Mouse (Mus musculus): ENCODE results near the gene Aldh1l1. TPM values are rescaled to one million over a fixed set of nuclear protein-coding genes. Genes with fewer than 3 reads are reported as not detected.

The Aldh1l1 gene
- total RNA-seq, 2 experiments from 2014 or later: 62.6 to 66.0 TPM

DNA sequence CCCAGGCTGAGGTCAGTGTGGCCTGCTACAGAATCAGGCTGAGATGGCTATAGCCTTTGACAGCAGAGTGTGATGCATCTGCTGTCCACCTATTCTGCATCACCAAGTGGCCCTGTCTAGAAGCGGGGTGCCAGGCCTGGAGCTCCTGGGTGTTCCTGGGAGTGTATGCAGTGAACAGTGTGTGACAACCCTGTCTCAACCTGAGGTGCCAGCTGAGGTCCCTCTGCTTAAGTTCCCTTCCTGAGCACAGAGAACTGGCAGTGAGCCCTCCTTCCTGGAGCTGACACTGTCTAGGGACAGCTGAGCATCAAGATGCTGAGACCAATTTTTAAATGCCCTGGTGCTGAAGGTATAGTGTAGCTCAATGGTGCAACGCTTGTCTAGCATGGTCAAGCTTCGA lies 13.5 kb upstream of the Aldh1l1 start:
- Histone ChIP-seq H3K4me3 (no peak overlapping the region), H3K27ac (no peak overlapping the region)
- DNase-seq (ENCODE audit: extremely low spot score in 1 of 2, low spot score in 2 of 2): no peak
- no peak for TF ChIP-seq CTCF (IDR thresholded peaks at IDR 0.05)
- intact Hi-C loops (cut with DNase I): no loop called here

DNA sequence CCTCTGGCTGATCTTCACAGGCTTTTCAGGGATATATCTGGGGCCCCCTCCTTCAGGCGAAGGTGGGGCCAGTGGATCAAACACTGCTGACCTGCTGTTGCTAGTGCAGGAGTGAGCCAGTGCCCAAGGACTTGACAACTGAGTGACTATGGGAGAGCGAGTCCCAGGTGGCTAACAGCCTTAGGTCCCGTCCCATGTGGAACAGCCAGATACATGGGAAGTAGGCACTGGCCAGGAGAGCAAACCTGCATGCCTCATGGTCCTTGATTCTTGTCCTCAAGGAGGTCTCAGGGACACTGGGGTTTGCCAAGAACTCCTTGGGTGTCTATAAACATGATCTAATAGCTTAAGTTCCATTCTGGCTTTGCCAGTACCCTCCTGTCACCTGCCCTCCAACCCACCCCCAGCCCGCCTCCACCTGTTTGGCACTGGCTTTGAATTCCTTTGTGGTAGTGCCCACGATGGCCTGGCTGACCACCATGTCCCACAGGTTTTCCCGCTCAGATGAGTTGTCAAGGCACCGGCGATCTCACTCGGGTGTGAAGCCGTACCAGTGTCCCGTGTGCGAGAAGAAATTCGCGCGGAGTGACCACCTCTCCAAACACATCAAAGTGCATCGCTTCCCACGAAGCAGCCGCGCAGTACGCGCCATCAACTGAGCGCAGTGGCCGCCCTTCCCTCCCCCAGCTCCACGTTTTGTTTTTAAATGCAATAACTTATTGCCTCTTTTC lies 12.4 kb upstream of the Aldh1l1 start:
- Histone ChIP-seq H3K4me3 (no peak overlapping the region), H3K27ac (no peak overlapping the region)
- TF ChIP-seq CTCF (IDR thresholded peaks at IDR 0.05): no peak
- intact Hi-C loops (cut with DNase I): no loop called here
- DNase-seq (ENCODE audit: extremely low spot score in 1 of 2, low spot score in 2 of 2): no peak

DNA sequence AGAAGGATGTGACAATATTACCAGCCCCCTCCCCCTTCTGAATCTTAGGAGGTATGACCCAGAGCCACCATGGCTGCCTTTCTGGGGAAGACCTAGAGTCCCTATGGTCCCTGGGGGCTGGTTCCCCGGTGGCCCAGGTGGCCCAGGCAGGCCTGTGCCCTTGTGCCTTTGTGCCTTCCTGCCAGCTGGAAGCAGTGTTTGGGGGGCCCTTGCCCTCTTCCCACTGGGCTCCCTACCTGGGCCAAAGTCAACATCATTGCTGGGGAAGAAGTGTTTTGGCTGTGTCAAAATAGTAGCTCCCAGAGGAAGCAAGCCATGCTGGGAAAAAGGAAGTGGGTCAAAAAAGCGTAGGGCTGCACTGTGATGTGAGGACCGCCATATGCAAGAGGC lies 11.9 kb upstream of the Aldh1l1 start:
- TF ChIP-seq CTCF (IDR thresholded peaks at IDR 0.05): no peak
- intact Hi-C loops (cut with DNase I): no loop called here

DNA sequence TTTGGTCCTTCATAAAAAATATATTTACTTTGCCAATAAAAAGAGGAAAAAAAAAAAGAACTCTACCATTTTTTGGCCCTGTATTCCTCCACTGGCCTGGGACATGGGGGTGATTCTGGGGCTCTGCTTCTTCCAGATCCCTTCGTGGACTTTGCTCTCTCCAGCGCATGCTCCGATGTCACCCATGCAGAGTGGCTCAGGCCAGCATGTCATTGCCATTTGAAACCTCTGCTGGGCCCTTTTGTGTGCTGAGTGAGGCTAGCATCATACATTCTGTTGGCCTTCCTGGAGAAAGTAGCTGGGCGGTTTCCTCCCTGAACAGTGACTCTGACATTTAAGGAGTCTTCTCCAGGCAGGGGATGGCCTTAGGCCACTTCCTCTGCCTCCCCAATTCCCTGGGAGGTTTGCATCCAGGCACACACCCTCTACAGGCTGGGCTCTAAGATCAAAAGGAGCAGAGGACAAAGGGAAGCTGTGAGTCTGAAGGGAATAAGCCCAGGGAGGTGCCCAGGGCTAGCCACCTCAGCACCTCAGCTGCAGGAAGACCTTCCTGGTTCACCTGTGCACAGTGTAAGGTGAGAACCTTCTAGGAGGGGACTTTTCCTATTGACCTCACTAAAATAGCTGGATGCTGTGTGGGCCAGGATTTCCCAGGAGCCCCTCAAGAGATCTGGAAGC lies 10.9 kb upstream of the Aldh1l1 start:
- no peak overlapping the region for H3K27ac ChIP-seq
- H3K4me3 ChIP-seq: no peak overlapping the region
- TF ChIP-seq CTCF (IDR thresholded peaks at IDR 0.05): no peak
- DNase-seq (ENCODE audit: extremely low spot score in 1 of 2, low spot score in 2 of 2): no peak
- intact Hi-C loops (cut with DNase I): no loop called here

More for the DNA sequence above, 11.9 kb upstream of the Aldh1l1 start:
- Histone ChIP-seq H3K4me3 (no peak overlapping the region), H3K27ac (no peak overlapping the region)
- no peak for DNase-seq (ENCODE audit: extremely low spot score in 1 of 2, low spot score in 2 of 2)

DNA sequence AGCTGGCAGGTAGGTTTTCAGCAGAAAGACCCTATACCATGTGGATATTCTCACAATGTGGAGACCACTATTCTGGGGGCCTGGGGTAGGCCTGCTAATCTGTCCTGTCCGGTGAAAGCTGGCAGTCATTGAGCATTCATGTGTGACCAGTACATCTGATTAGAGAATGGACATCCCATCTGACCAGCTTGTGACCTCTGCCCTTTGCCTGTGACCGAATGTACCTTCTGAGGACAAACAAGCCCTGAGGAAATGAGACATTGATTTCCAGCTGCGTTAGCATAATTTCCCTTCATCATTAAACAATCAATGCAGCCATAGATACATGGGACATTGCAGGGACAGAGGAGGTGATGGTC lies 10.4 kb upstream of the Aldh1l1 start:
- Histone ChIP-seq H3K27ac (no peak overlapping the region), H3K4me3 (no peak overlapping the region)
- TF ChIP-seq CTCF (IDR thresholded peaks at IDR 0.05): no peak
- no peak for DNase-seq (ENCODE audit: extremely low spot score in 1 of 2, low spot score in 2 of 2)
- intact Hi-C loops (cut with DNase I): no loop called here

DNA sequence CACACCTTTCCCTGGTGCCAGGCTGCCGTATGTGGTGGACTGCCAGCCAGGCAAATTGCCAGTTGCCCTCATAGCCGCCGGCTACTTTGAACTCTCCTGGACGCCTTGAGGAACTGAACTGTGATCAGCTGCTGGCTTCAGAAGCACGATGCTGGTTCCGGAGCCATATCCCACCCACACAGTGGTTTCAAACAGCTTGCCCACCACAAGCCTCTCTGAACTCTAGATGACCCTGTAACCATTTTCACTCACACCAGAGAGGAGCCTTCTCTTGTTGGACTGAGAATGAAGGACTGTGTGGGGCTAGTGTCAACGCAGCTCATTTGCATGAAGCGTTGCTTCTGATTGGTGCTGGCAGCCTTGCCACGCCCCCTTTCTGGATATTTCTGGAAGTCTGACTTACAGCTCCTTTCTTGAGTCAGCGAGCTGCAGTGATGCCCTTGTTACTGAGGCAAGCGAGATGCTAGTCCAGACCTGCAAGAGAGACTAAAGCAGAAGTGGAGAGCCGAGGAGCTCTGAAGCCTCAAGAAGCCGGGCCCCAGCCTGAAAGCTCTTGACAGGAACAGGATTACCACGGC lies 9.2 kb upstream of the Aldh1l1 start:
- TF ChIP-seq CTCF (IDR thresholded peaks at IDR 0.05): no peak
- intact Hi-C loops (cut with DNase I): no loop called here
- peak in 1 of 2 experiments; percentile 47 for DNase-seq (ENCODE audit: extremely low spot score in 1 of 2, low spot score in 2 of 2)

DNA sequence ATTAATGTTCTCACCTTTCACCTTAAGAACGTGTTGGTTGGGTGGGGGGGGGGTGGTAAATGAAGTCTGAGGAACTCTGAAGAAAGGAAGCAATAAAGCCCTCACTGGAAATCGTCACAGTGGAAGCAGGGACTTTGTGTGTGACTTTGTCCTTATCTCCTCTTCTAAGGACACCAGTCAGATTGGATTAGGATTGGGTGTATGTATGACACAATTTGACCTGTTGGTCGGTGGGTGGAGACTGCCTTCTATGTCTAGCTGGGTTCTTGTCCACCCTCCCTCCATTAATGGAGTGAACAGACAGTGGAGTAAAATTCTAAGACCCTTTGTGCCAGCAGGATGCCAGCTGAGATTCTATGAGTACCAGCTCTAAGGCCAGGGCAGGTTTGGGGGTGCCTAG lies 2.0 kb upstream of the Aldh1l1 start:
- Histone ChIP-seq H3K4me3 (no peak overlapping the region), H3K27ac (peak overlapping the region; percentile 53)
- intact Hi-C loops (cut with DNase I): no loop called here
- TF ChIP-seq CTCF (IDR thresholded peaks at IDR 0.05): no peak
- no peak for DNase-seq (ENCODE audit: extremely low spot score in 1 of 2, low spot score in 2 of 2)

More for the DNA sequence above, 9.2 kb upstream of the Aldh1l1 start:
- H3K4me3 ChIP-seq: no peak overlapping the region
- no peak overlapping the region; the same call in 1 of the 2 replicates for H3K27ac ChIP-seq

DNA sequence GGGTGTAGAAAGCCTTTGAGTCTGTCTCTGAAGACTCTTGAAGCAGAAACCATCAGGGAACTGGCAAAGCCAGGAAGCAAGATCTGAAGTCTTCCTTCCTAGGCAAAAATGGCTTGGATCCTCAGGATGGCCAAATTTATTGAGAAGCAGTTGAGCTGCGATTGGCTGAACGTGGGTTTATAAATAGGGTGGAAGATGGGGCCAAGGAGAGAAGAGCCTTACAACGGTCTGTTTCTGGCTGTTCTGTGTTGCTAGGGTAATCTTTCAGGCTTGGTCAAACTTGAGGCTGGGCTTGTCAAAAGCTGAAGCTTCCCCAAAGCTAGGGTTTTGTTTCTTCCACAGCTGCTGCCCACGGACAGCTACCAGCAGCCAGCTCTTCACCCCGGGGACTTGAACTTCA lies 1.4 kb upstream of the Aldh1l1 start:
- no peak for DNase-seq (ENCODE audit: extremely low spot score in 1 of 2, low spot score in 2 of 2)
- Histone ChIP-seq H3K27ac (peak overlapping the region; percentile 53), H3K4me3 (no peak overlapping the region)
- intact Hi-C loops (cut with DNase I): no loop called here
- TF ChIP-seq CTCF (IDR thresholded peaks at IDR 0.05): no peak

DNA sequence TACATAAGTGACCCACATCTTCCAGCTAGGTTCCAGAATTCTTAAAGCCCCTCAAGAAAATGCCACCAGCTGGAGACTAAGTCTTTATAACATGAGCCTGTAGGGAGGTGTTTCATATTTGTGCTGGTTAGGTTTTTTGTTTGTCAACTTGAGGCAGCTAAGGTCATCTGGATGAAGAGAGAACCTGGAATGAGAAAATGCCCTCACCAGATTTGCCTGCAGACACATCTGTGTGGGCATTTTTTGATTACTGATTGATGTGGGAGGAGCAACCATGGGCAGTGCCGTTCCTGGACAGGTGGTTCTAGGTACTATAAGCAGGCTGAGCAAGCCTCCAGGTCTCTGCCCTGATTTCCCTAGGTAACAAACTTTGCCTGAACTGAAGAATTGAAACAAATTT lies 1.3 kb downstream of the Aldh1l1 start:
- no peak for DNase-seq (ENCODE audit: extremely low spot score in 1 of 2, low spot score in 2 of 2)
- TF ChIP-seq CTCF (IDR thresholded peaks at IDR 0.05): no peak
- peak overlapping the region; percentile 26; the same call in 1 of the 2 replicates for H3K27ac ChIP-seq
- H3K4me3 ChIP-seq: no peak overlapping the region
- intact Hi-C loops (cut with DNase I): no loop called here

DNA sequence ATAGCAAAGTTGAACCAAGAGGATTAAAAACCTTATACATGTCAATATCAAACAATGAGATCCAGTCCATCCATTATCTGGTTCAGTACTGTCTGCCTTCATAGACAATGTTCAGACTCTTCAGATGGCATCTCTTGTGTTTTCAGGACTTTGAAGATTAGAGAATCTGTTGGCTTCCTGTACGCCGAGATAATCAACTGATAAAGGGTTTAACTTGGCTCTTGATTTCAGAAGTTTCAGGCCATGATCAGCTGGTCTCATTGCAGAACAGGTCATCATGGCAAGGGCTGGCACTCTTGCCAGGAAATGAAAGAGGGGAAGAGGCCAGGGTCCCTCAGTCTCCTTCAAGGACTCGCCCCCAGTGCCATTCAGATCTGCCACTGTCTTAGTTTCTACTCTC lies 3.3 kb downstream of the Aldh1l1 start:
- Histone ChIP-seq H3K4me3 (no peak overlapping the region), H3K27ac (no peak overlapping the region)
- intact Hi-C loops (cut with DNase I): no loop called here
- TF ChIP-seq CTCF (IDR thresholded peaks at IDR 0.05): no peak
- no peak for DNase-seq (ENCODE audit: extremely low spot score in 1 of 2, low spot score in 2 of 2)

DNA sequence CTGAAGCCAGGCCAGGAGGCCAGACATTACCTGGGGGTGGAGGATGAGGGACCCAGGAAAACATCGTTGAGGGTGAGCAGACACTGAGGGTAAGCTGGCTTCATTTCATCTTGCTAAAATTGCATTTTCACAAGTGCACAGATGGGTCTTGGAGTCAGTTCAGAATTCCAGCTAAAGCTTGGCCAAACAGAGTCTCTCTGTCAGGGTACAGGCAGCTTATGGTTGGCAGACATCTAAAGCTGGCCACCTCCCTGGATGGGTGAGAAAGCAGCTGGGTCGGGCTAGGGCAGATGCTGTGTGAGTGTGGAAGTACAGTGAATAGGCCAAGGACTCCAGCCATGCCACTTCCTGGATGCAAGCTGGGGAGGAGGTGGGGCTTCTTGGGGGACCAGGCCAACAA lies 4.7 kb downstream of the Aldh1l1 start:
- TF ChIP-seq CTCF (IDR thresholded peaks at IDR 0.05): no peak
- Histone ChIP-seq H3K4me3 (no peak overlapping the region), H3K27ac (no peak overlapping the region)
- DNase-seq (ENCODE audit: extremely low spot score in 1 of 2, low spot score in 2 of 2): no peak
- intact Hi-C loops (cut with DNase I): no loop called here

DNA sequence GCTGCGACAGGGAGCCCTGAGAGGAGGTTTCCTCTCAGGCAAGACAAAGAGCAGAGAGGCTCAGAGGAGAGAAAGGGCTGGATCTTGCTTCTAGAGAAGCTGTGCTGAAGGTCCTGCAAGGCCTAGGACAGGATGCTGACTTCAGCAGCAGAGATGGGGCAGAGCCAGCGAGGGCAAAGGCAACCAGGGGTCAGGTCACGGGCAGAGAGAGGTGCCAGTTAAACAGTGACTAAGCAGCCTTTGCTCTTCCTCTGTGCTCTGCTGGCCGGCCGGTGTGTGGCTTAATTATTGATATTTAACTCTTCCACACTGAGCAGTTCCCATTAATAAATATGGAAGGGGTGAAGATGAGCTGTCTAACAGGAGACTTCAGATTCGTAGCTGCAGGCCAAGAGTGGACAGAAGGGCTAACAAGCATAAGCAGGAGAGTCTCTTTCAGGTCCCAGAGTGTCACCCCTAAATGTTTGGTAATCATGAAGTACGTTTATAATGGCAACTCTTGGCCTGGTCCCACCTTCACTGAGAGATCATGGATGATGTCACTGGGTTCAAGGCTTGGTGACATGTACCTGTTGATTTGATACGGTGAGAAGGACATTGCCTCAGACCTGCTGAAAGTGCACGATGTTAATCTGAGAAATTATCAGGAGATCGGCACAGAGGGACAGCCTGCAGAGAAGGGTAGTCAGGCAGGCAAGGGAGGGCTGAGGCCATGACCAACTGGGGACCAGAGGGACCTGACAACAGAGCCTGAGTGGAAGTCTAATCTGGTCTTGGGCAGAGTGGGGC lies 5.9 kb downstream of the Aldh1l1 start:
- Histone ChIP-seq H3K27ac (no peak overlapping the region), H3K4me3 (no peak overlapping the region)
- no peak for TF ChIP-seq CTCF (IDR thresholded peaks at IDR 0.05)
- DNase-seq (ENCODE audit: extremely low spot score in 1 of 2, low spot score in 2 of 2): no peak
- intact Hi-C loops (cut with DNase I): no loop called here

Data from left cerebral cortex, adult 2 months (tissue).